Mouse (Mus musculus) A20 (cell line): ENCODE results near the gene Usp32.

Experiments used
- DNase-seq: peaks from one replicate; pipeline ENCODE4 v3.0.0-alpha.2; 2011; ENCODE audit warnings: low read depth, low spot score

Gene Usp32

GRCm38 (mm10) chr11:84979351-84979750 is 160.6 kb downstream of the Usp32 start:
- no peak for DNase-seq

- DNase-seq = peak; percentile 62
Measured at GRCm38 (mm10) chr11:84978113-84978512, 161.8 kb downstream of the Usp32 start.

- DNase-seq = no peak
Measured at GRCm38 (mm10) chr11:84977385-84977952, 162.5 kb downstream of the Usp32 start.

- no peak for DNase-seq
Measured at GRCm38 (mm10) chr11:84976706-84977105, 163.3 kb downstream of the Usp32 start.

- no peak for DNase-seq
Measured at GRCm38 (mm10) chr11:84974582-84974981, 165.4 kb downstream of the Usp32 start.

- DNase-seq = no peak
Measured at GRCm38 (mm10) chr11:84973661-84974060, 166.3 kb downstream of the Usp32 start.

- DNase-seq = no peak
Measured at GRCm38 (mm10) chr11:84972067-84972466, 167.9 kb downstream of the Usp32 start.

- DNase-seq = no peak
Measured at GRCm38 (mm10) chr11:84968775-84969174, 171.2 kb downstream of the Usp32 start.

- DNase-seq = no peak
Measured at GRCm38 (mm10) chr11:84968309-84968708, 171.7 kb downstream of the Usp32 start.

- DNase-seq = no peak
Measured at GRCm38 (mm10) chr11:84967113-84967512, 172.8 kb downstream of the Usp32 start.

- DNase-seq = no peak
Measured at GRCm38 (mm10) chr11:84966696-84967095, 173.3 kb downstream of the Usp32 start.

GRCm38 (mm10) chr11:84963556-84963955 is 176.4 kb downstream of the Usp32 start:
- DNase-seq = no peak

GRCm38 (mm10) chr11:84962536-84962935 is 177.4 kb downstream of the Usp32 start:
- no peak for DNase-seq

GRCm38 (mm10) chr11:84961571-84961970 is 178.4 kb downstream of the Usp32 start:
- DNase-seq = no peak

- no peak for DNase-seq
Measured at GRCm38 (mm10) chr11:84960780-84961179, 179.2 kb downstream of the Usp32 start.

GRCm38 (mm10) chr11:84960291-84960690 is 179.7 kb downstream of the Usp32 start:
- DNase-seq = no peak

GRCm38 (mm10) chr11:84959701-84960181 is 180.2 kb downstream of the Usp32 start:
- DNase-seq = no peak

- DNase-seq = no peak
Measured at GRCm38 (mm10) chr11:84959181-84959580, 180.8 kb downstream of the Usp32 start.

GRCm38 (mm10) chr11:84958271-84958630 is 181.7 kb downstream of the Usp32 start:
- no peak for DNase-seq

- DNase-seq = no peak
Measured at GRCm38 (mm10) chr11:84957591-84958270, 182.2 kb downstream of the Usp32 start, which contains the start of gene Car4. Gene Car4, plus strand, starts transcription at chr11:84957786.

GRCm38 (mm10) chr11:84957171-84957570 is 182.8 kb downstream of the Usp32 start:
- DNase-seq = no peak

GRCm38 (mm10) chr11:84956400-84956799 is 183.6 kb downstream of the Usp32 start:
- DNase-seq = no peak

GRCm38 (mm10) chr11:84952611-84953010 is 187.3 kb downstream of the Usp32 start:
- no peak for DNase-seq
